Mouse (Mus musculus): ENCODE results near the gene Fgfr2.

The Fgfr2 gene

GRCm38 (mm10) chr7:131556541-131557271, 1566.4 kb downstream of the Fgfr2 start:
- DNase-seq (ENCODE audit: low read depth, low spot score) = no peak

GRCm38 (mm10) chr7:131556116-131556515, 1567.0 kb downstream of the Fgfr2 start:
- no peak for DNase-seq (ENCODE audit: low read depth, low spot score)

GRCm38 (mm10) chr7:131555301-131556081, 1567.7 kb downstream of the Fgfr2 start:
- DNase-seq (ENCODE audit: low read depth, low spot score) = no peak

- no peak for DNase-seq (ENCODE audit: low read depth, low spot score)
These were observed 1568.6 kb downstream of the Fgfr2 start for GRCm38 (mm10) chr7:131554341-131555180.

GRCm38 (mm10) chr7:131553771-131554175, 1569.4 kb downstream of the Fgfr2 start:
- DNase-seq (ENCODE audit: low read depth, low spot score) = no peak

GRCm38 (mm10) chr7:131552781-131553180, 1570.4 kb downstream of the Fgfr2 start:
- DNase-seq (ENCODE audit: low read depth, low spot score) = no peak

GRCm38 (mm10) chr7:131551931-131552741, 1571.0 kb downstream of the Fgfr2 start:
- DNase-seq (ENCODE audit: low read depth, low spot score) = no peak

GRCm38 (mm10) chr7:131551471-131551870, 1571.7 kb downstream of the Fgfr2 start:
- no peak for DNase-seq (ENCODE audit: low read depth, low spot score)

- DNase-seq (ENCODE audit: low read depth, low spot score) = no peak
These were observed 1574.7 kb downstream of the Fgfr2 start, which contains the start of gene Hmx2 for GRCm38 (mm10) chr7:131548473-131548872. TSS of gene Hmx2 (plus strand) at chr7:131548773.

- no peak for DNase-seq (ENCODE audit: low read depth, low spot score)
These were observed 1575.7 kb downstream of the Fgfr2 start for GRCm38 (mm10) chr7:131547481-131547880.

- no peak for DNase-seq (ENCODE audit: low read depth, low spot score)
These were observed 1576.7 kb downstream of the Fgfr2 start for GRCm38 (mm10) chr7:131546423-131546822.

- DNase-seq (ENCODE audit: low read depth, low spot score) = no peak
These were observed 1577.3 kb downstream of the Fgfr2 start for GRCm38 (mm10) chr7:131545701-131546385.

GRCm38 (mm10) chr7:131544871-131545270, 1578.3 kb downstream of the Fgfr2 start:
- no peak for DNase-seq (ENCODE audit: low read depth, low spot score)

GRCm38 (mm10) chr7:131543623-131544481, 1579.3 kb downstream of the Fgfr2 start:
- no peak for DNase-seq (ENCODE audit: low read depth, low spot score)

- DNase-seq (ENCODE audit: low read depth, low spot score) = no peak
These were observed 1580.1 kb downstream of the Fgfr2 start for GRCm38 (mm10) chr7:131542872-131543622.

GRCm38 (mm10) chr7:131542115-131542871, 1580.9 kb downstream of the Fgfr2 start, which contains the start of gene Hmx3:
TSS of gene Hmx3 (plus strand) at chr7:131542867.
- no peak for DNase-seq (ENCODE audit: low read depth, low spot score)

- DNase-seq (ENCODE audit: low read depth, low spot score) = no peak
These were observed 1581.7 kb downstream of the Fgfr2 start for GRCm38 (mm10) chr7:131541184-131542114.
